Mouse (Mus musculus) liver, embryonic 15.5 days (tissue): ENCODE results near the gene Hsd17b14. TPM values are rescaled to one million over a fixed set of nuclear protein-coding genes. Genes with fewer than 3 reads are reported as not detected.

Experiments
- ATAC-seq: fragments of 200-750 bp; cut with Nextera tagmentation; 2 replicates; pipeline ENCODE4 v1.8.0; 2017; ENCODE audit warnings: moderate number of reproducible peaks, mild to moderate bottlenecking, moderate library complexity; ENCODE audit not compliant: insufficient read depth
- H3K27ac ChIP-seq: fragments of 300-500 bp; sonication (generic); replicated peaks from 2 replicates; pipeline ENCODE4 v1.5.1; 2015; ENCODE audit warnings: mild to moderate bottlenecking, inconsistent platforms
- H3K27me3 ChIP-seq: fragments of 300-500 bp; sonication (generic); 2 replicates; pipeline ENCODE4 v1.6.1; 2015; ENCODE audit warnings: mild to moderate bottlenecking, inconsistent platforms
- H3K36me3 ChIP-seq: fragments of 300-500 bp; sonication (generic); replicated peaks from 2 replicates; pipeline ENCODE4 v1.6.1; 2015; ENCODE audit warnings: moderate library complexity, mild to moderate bottlenecking, inconsistent platforms
- H3K4me1 ChIP-seq: fragments of 300-500 bp; sonication (generic); replicated peaks from 2 replicates; pipeline ENCODE4 v1.6.1; 2015; ENCODE audit warnings: inconsistent platforms
- H3K4me2 ChIP-seq: fragments of 300-500 bp; sonication (generic); 2 replicates; pipeline ENCODE4 v1.6.1; 2015; ENCODE audit warnings: moderate library complexity, mild to moderate bottlenecking, inconsistent platforms
- H3K4me3 ChIP-seq: fragments of 300-500 bp; sonication (generic); replicated peaks from 2 replicates; pipeline ENCODE4 v1.5.1; 2015; ENCODE audit warnings: mild to moderate bottlenecking, inconsistent platforms
- H3K9ac ChIP-seq: fragments of 300-500 bp; sonication (generic); 2 replicates; pipeline ENCODE4 v1.6.1; 2015; ENCODE audit warnings: moderate library complexity, mild to moderate bottlenecking, inconsistent platforms
- H3K9me3 ChIP-seq: fragments of 300-500 bp; sonication (generic); replicated peaks from 2 replicates; pipeline ENCODE4 v1.6.1; 2016; ENCODE audit warnings: inconsistent platforms
- WGBS: fragments of 180-500 bp; shearing (Covaris S2); methylation state at CpG from one replicate; pipeline ENCODE4 v1.1.7; 2015; ENCODE audit warnings: mixed read lengths; ENCODE audit not compliant: insufficient replicate concordance; 5-methylcytosine and 5-hydroxymethylcytosine counted together
- polyA plus RNA-seq: library from polyadenylated mRNA; unstranded; fragments of >200 nt; fragmentation: Nextera tagmentation; extraction: Ambion mirVana; gene quantifications from 2 replicates; pipeline ENCODE4 v1.2.1, GENCODE M21; 2015

Hsd17b14 gene
- polyA plus RNA-seq, 1 experiment from 2014 or later: 1.9 TPM

- no peak overlapping the region for H3K9ac ChIP-seq
- H3K27ac ChIP-seq: 0 out of 2 replicates have a peak overlapping the region, but pooled peaks have one; percentile 25
- H3K4me1 ChIP-seq: peaks cover 21% of the 10 kb centered on the region
- no peak overlapping the region for H3K4me3 ChIP-seq
- peak overlapping the region; percentile 68 for H3K4me2 ChIP-seq
- peaks cover 24% of the 10 kb centered on the region for H3K36me3 ChIP-seq
- no peaks in the 10 kb centered on the region for H3K9me3 ChIP-seq
- ATAC-seq: no peak
- WGBS: 79% methylated on average over 5 of the region's 5 CpGs
- no peaks in the 10 kb centered on the region for H3K27me3 ChIP-seq
Measured at GRCm38 (mm10) chr7:45589898-45590297, 35.2 kb downstream of the Hsd17b14 start.

GRCm38 (mm10) chr7:45590874-45591273 is 36.2 kb downstream of the Hsd17b14 start:
- Histone ChIP-seq H3K4me1 (peaks cover 21% of the 10 kb centered on the region), H3K9me3 (no peaks in the 10 kb centered on the region), H3K36me3 (peaks cover 14% of the 10 kb centered on the region), H3K4me2 (no peak overlapping the region), H3K9ac (no peak overlapping the region), H3K27me3 (no peaks in the 10 kb centered on the region), H3K27ac (no peak overlapping the region), H3K4me3 (no peak overlapping the region)
- no peak for ATAC-seq
- WGBS: 51% methylated on average over 3 of the region's 3 CpGs

GRCm38 (mm10) chr7:45591880-45592279 is 37.2 kb downstream of the Hsd17b14 start:
- Histone ChIP-seq H3K27me3 (no peaks in the 10 kb centered on the region), H3K27ac (no peak overlapping the region), H3K4me3 (no peak overlapping the region), H3K9ac (no peak overlapping the region), H3K9me3 (no peaks in the 10 kb centered on the region), H3K36me3 (peaks cover 11% of the 10 kb centered on the region; the same call in 1 of the 2 replicates), H3K4me2 (no peak overlapping the region), H3K4me1 (peaks cover 21% of the 10 kb centered on the region)
- 56% methylated on average over 7 of the region's 7 CpGs for WGBS
- ATAC-seq: no peak

- Histone ChIP-seq H3K4me1 (peaks cover 21% of the 10 kb centered on the region), H3K4me3 (no peak overlapping the region), H3K27ac (no peak overlapping the region), H3K4me2 (no peak overlapping the region), H3K36me3 (peaks cover 1% of the 10 kb centered on the region; the same call in 1 of the 2 replicates), H3K9ac (no peak overlapping the region), H3K9me3 (no peaks in the 10 kb centered on the region), H3K27me3 (no peaks in the 10 kb centered on the region)
- no peak for ATAC-seq
- WGBS: 21% methylated on average over 10 of the region's 10 CpGs
Measured at GRCm38 (mm10) chr7:45593118-45593815, 38.6 kb downstream of the Hsd17b14 start.

- peaks cover 12% of the 10 kb centered on the region for H3K4me1 ChIP-seq
- H3K9me3 ChIP-seq: no peaks in the 10 kb centered on the region
- H3K9ac ChIP-seq: no peak overlapping the region
- WGBS: 68% methylated on average over 4 of the region's 4 CpGs
- H3K4me3 ChIP-seq: no peak overlapping the region
- no peak for ATAC-seq
- H3K4me2 ChIP-seq: no peak overlapping the region
- H3K36me3 ChIP-seq: no peaks in the 10 kb centered on the region
- no peak overlapping the region for H3K27ac ChIP-seq
- H3K27me3 ChIP-seq: no peaks in the 10 kb centered on the region
Measured at GRCm38 (mm10) chr7:45595176-45595575, 40.5 kb downstream of the Hsd17b14 start.

GRCm38 (mm10) chr7:45596107-45596506 is 41.4 kb downstream of the Hsd17b14 start:
- Histone ChIP-seq H3K9ac (no peak overlapping the region), H3K9me3 (no peaks in the 10 kb centered on the region), H3K4me3 (no peak overlapping the region), H3K27me3 (no peaks in the 10 kb centered on the region), H3K4me1 (peaks cover 11% of the 10 kb centered on the region), H3K4me2 (no peak overlapping the region), H3K27ac (no peak overlapping the region), H3K36me3 (no peaks in the 10 kb centered on the region)
- 32% methylated on average over 1 of the region's 1 CpGs for WGBS
- ATAC-seq: no peak

- no peaks in the 10 kb centered on the region for H3K36me3 ChIP-seq
- no peak for ATAC-seq
- H3K4me3 ChIP-seq: no peak overlapping the region
- no peaks in the 10 kb centered on the region for H3K27me3 ChIP-seq
- no peak overlapping the region for H3K4me2 ChIP-seq
- H3K9me3 ChIP-seq: no peaks in the 10 kb centered on the region
- no peak overlapping the region for H3K9ac ChIP-seq
- WGBS: 65% methylated on average over 5 of the region's 5 CpGs
- H3K4me1 ChIP-seq: peaks cover 11% of the 10 kb centered on the region
- H3K27ac ChIP-seq: no peak overlapping the region
Measured at GRCm38 (mm10) chr7:45597013-45597412, 42.3 kb downstream of the Hsd17b14 start.

- ATAC-seq: no peak
- H3K9me3 ChIP-seq: no peaks in the 10 kb centered on the region
- no peak overlapping the region for H3K9ac ChIP-seq
- H3K36me3 ChIP-seq: no peaks in the 10 kb centered on the region
- no peaks in the 10 kb centered on the region for H3K27me3 ChIP-seq
- H3K4me1 ChIP-seq: peaks cover 9% of the 10 kb centered on the region
- no peak overlapping the region for H3K4me3 ChIP-seq
- no peak overlapping the region for H3K27ac ChIP-seq
- WGBS: 73% methylated on average over 6 of the region's 6 CpGs
- H3K4me2 ChIP-seq: no peak overlapping the region
Measured at GRCm38 (mm10) chr7:45597527-45597926, 42.8 kb downstream of the Hsd17b14 start.

- peaks cover 6% of the 10 kb centered on the region; the same call in 1 of the 2 replicates for H3K4me1 ChIP-seq
- H3K4me2 ChIP-seq: peak overlapping the region; percentile 16; the same call in 1 of the 2 replicates
- H3K27ac ChIP-seq: no peak overlapping the region
- no peaks in the 10 kb centered on the region for H3K36me3 ChIP-seq
- H3K9ac ChIP-seq: no peak overlapping the region
- H3K4me3 ChIP-seq: no peak overlapping the region
- ATAC-seq: no peak
- H3K27me3 ChIP-seq: no peaks in the 10 kb centered on the region
- no peaks in the 10 kb centered on the region for H3K9me3 ChIP-seq
- 53% methylated on average over 18 of the region's 18 CpGs for WGBS
Measured at GRCm38 (mm10) chr7:45598960-45599879, 44.5 kb downstream of the Hsd17b14 start.

GRCm38 (mm10) chr7:45605704-45606289 is 51.1 kb downstream of the Hsd17b14 start:
- H3K4me1 ChIP-seq: no peaks in the 10 kb centered on the region; the same call in 1 of the 2 replicates
- H3K9me3 ChIP-seq: no peaks in the 10 kb centered on the region
- H3K27ac ChIP-seq: no peak overlapping the region
- WGBS: 65% methylated on average over 9 of the region's 9 CpGs
- no peak overlapping the region for H3K4me2 ChIP-seq
- no peak for ATAC-seq
- H3K4me3 ChIP-seq: no peak overlapping the region
- H3K27me3 ChIP-seq: no peaks in the 10 kb centered on the region
- H3K9ac ChIP-seq: no peak overlapping the region
- no peaks in the 10 kb centered on the region for H3K36me3 ChIP-seq

GRCm38 (mm10) chr7:45609511-45609910 is 54.8 kb downstream of the Hsd17b14 start:
- 40% methylated on average over 1 of the region's 1 CpGs for WGBS

More at GRCm38 (mm10) chr7:45609511-45609910, 54.8 kb downstream of the Hsd17b14 start:
- H3K36me3 ChIP-seq: no peaks in the 10 kb centered on the region
- no peaks in the 10 kb centered on the region for H3K27me3 ChIP-seq
- H3K4me3 ChIP-seq: no peak overlapping the region
- H3K27ac ChIP-seq: no peak overlapping the region
- H3K4me1 ChIP-seq: no peaks in the 10 kb centered on the region; the same call in 1 of the 2 replicates
- no peak for ATAC-seq
- no peak overlapping the region for H3K9ac ChIP-seq
- H3K9me3 ChIP-seq: no peaks in the 10 kb centered on the region
- H3K4me2 ChIP-seq: no peak overlapping the region
